Mouse (Mus musculus): Measurements from ENCODE around the gene Galnt10.

Galnt10 gene

GRCm38 (mm10) chr11:57658214-57658613, 13.0 kb downstream of the Galnt10 start:
- no peak for DNase-seq (ENCODE audit: low read depth in 1 of 2, low spot score in 2 of 2)

- DNase-seq (ENCODE audit: low read depth in 1 of 2, low spot score in 2 of 2): no peak
Measured at GRCm38 (mm10) chr11:57658751-57659150, 13.5 kb downstream of the Galnt10 start.

- DNase-seq (ENCODE audit: low read depth in 1 of 2, low spot score in 2 of 2): no peak
Measured at GRCm38 (mm10) chr11:57660156-57660555, 14.9 kb downstream of the Galnt10 start.

DNA sequence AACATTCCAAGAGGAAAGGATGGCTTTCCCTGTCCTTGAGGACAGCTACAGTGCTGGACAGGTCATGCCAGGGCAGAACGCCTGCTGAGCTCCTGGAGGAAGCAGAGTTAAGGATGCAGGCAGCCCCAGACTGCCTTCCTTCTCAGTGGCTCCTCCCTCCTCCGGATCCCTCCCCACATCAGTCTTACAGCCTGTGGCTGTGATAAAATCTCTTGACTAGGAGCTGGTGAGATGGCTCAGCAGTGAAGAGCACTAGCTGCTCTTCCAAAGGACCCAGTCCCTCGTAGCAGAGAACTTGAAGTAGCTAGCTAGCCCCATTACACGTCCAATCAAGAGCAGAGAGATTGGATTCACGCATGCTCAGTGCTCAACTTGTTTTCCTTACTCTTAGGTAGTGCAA, 15.6 kb downstream of the Galnt10 start:
- no peak for DNase-seq (ENCODE audit: low read depth in 1 of 2, low spot score in 2 of 2)

DNA sequence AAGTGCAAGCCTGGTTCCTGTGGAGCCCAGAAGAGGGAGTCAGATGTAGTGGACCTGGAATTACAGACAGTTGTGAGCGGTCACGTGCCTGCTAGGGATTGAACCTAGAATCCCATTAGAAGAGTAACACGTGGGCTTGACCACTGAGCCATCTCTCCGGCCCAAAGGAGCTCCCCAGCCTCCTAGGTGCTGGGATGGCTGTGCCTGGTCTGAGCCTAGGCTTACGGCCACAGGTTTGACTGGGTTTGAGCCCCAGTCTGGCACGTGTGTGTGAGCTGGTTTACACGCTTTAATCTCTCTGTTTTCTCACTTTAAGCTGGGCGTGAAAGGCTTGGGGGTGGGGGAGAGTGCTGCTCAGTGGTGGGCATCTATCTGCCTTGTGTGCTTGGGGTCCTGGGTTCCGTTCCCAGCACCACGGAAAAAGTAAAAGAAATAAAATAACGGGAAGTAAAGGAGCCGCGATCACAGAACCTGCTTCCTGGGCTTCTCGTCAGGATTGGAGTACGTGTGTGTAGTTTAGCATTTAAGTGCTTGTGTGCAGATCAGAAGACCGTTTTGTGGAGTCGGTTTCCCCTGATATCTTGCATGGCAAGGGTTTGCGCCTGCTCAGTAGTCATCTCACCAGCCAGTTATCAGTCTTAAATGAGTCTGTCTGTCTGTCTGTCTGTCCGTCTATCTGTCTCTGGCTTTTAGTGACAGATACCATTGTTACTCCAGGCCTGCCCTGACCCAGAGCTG, 16.4 kb downstream of the Galnt10 start:
- no peak for DNase-seq (ENCODE audit: low read depth in 1 of 2, low spot score in 2 of 2)

DNA sequence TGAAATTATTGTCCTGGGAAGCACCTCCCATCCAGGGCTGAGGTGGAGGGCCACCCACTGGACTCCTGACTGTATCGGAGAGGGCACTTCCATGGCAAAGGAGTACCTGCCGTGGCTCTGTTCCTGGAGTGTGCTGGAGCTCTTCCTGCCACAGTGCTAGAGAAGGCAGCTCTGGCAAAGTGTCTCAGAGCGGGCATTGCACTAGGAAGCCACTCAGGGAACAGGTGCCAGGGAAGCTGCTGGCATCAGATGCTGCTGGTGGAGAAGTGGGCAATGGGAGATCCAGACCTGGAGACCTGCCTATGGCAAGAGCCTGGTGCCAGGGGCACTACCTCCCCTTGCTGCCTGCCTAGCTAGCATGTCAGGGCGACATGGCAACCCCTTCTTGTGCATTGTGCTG, 17.0 kb downstream of the Galnt10 start:
- no peak for DNase-seq (ENCODE audit: low read depth in 1 of 2, low spot score in 2 of 2)

DNA sequence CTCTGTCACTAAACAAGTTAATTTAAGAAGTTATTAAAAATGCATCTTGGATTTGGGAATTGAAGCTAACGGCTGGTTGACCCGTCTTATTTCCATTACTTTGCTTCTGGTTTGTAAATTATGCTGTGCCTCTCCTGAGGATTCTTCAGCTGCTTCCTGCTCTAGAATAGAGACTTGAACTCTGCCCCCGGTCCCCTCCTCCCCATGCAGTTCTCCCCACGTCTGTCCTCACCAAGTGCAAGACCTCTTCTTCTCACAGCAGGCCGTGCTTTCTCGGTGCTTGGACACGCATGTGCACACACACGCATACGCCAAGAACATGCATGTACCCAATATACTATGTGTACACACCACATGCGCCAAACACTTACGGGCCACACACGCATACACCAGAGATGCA, 18.0 kb downstream of the Galnt10 start:
- DNase-seq (ENCODE audit: low read depth in 1 of 2, low spot score in 2 of 2): no peak

GRCm38 (mm10) chr11:57664741-57665140, 19.5 kb downstream of the Galnt10 start:
- DNase-seq (ENCODE audit: low read depth in 1 of 2, low spot score in 2 of 2): no peak

- DNase-seq (ENCODE audit: low read depth in 1 of 2, low spot score in 2 of 2): no peak
Measured at GRCm38 (mm10) chr11:57668271-57668670, 23.0 kb downstream of the Galnt10 start.

DNA sequence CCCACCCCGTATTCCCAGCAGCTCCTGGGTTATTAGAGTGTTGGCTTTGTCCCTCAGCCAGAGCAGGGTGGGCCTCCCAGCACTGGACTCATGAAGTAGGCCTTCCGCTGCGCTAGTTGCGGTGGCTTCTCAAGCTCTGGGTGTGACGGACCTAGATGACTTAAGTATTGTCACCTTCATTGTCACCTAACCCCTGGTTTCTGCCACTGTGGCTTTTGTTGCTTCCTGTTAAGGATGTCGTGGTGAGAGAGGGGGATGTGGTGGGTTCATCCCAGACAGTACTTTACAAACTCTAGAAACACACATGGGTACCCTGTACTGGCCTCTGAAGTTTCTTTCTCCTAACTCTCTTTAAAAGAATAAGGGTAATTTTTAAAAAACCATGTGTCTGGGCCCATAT, 24.3 kb downstream of the Galnt10 start:
- DNase-seq (ENCODE audit: low read depth in 1 of 2, low spot score in 2 of 2): no peak

DNA sequence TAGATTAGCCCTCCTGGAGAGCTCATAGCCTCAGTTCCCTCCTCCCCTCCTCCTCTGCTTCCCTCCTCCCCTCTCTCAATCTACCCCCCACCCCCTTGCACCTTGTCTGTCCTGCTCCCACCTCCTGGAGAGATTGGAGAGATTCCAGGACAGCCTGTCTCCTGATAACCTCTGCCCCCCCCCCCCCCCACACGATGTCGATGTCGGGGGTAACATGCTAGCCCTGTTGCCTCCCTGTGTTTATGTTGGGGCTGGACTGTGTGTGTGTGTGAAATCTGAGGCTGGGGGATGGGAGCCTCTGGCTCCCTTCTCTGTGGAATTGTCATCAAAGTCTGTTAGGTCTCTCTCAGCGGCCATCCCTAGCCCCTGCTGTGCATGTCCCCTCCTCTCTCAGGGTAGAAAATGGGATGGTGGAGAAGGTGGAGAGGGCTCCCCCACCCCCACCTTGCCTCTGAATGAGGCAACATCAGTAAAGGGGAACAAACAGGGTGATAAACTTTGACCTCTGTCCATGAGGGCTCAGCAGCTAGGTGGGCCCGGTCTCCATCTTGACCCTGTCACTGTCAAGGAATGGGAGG, 26.0 kb downstream of the Galnt10 start:
- DNase-seq (ENCODE audit: low read depth in 1 of 2, low spot score in 2 of 2): no peak

DNA sequence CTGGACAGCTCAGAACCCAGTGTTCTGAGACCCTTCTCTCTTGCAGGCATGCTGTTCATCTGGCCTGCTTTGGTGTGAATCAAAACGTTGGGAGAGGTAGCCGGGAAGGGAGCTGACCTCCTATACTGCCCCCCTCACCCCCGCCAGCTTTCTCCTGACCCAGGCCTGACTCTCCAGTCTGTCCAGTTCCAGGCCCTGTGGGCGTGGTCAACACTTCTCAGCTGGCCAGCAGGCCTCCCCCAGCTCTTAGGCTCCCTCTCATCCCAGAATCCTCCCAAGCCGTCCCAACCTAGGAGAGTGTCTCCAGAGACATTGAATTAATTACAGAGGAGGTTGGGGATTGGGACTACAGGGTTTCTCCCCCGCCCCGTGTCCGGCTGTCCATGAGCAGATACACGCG, 26.6 kb downstream of the Galnt10 start:
- DNase-seq (ENCODE audit: low read depth in 1 of 2, low spot score in 2 of 2): no peak

DNA sequence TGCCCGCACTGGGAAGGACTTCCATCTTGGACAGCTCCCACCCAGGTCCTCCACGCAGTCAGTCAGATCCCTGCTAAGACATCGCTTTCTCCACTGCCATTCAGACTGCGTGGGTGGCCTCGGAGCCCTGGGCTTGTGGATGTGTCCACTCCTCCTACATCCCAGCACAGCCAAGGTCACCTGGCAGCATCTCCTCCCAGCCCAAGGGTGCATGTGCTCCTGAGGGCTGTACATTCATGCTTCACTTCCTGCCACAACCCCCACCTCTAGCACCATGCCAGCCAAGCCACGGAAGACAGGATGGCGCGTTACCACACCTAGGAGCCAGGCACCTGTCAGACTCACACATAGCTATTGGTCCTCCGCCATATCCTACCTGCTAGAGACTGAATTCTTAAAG, 27.8 kb downstream of the Galnt10 start:
- no peak for DNase-seq (ENCODE audit: low read depth in 1 of 2, low spot score in 2 of 2)

- DNase-seq (ENCODE audit: low read depth in 1 of 2, low spot score in 2 of 2): no peak
Measured at GRCm38 (mm10) chr11:57673977-57674687, 28.9 kb downstream of the Galnt10 start.

- no peak for DNase-seq (ENCODE audit: low read depth in 1 of 2, low spot score in 2 of 2)
Measured at GRCm38 (mm10) chr11:57677261-57677660, 32.0 kb downstream of the Galnt10 start.

- DNase-seq (ENCODE audit: low read depth in 1 of 2, low spot score in 2 of 2): no peak
Measured at GRCm38 (mm10) chr11:57682589-57682988, 37.3 kb downstream of the Galnt10 start.

DNA sequence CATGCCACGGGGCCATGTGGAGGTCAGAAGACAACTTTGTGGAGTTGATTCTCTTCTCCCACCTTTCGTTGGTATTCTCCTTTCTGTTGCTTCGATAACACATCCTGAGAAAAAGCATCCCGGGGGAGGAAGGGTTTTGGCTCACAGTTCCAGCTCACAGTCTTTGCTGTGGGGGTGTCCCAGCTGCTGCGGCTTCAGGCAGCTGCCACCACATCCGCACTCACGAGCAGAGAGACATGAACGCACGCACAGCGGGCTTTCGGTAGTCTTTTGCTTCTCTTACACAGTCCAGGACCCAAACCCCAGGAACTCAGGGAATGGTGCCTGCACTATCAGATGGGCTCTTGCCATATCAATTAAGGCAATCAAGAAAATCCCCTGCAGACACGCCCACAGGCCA, 37.9 kb downstream of the Galnt10 start:
- DNase-seq (ENCODE audit: low read depth in 1 of 2, low spot score in 2 of 2): no peak

- no peak for DNase-seq (ENCODE audit: low read depth in 1 of 2, low spot score in 2 of 2)
Measured at GRCm38 (mm10) chr11:57683931-57684330, 38.7 kb downstream of the Galnt10 start.

GRCm38 (mm10) chr11:57684891-57685290, 39.6 kb downstream of the Galnt10 start:
- no peak for DNase-seq (ENCODE audit: low read depth in 1 of 2, low spot score in 2 of 2)

- peak; percentile 15 to 33 for DNase-seq (ENCODE audit: low read depth in 1 of 2, low spot score in 2 of 2)
Measured at GRCm38 (mm10) chr11:57685689-57686454, 40.6 kb downstream of the Galnt10 start.

DNA sequence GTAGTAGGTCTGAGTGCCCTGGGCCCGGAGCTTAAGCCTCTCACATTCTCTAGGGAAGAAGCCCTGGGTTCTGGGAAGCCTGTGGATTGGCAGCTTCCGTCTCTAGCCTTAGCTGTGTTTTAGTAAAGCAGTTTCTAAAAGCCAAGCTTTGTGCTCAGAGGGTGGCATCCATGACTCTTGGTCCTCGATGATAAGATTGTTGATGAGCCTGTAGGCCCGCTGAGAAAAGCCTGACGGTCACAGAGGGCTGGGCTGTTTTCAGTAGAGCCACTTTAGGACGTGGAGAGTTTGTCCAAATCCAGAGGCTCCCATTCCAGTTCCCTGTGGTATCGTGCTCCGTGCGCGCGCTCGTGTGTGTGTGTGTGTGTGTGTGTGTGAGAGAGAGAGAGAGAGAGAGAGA, 41.6 kb downstream of the Galnt10 start:
- no peak for DNase-seq (ENCODE audit: low read depth in 1 of 2, low spot score in 2 of 2)

GRCm38 (mm10) chr11:57687258-57687657, 42.0 kb downstream of the Galnt10 start:
- no peak for DNase-seq (ENCODE audit: low read depth in 1 of 2, low spot score in 2 of 2)

Data from monocyte, adult 2 months (primary cell).